Mouse (Mus musculus): ENCODE measurements around the gene Olfr877.

- no peak for TF ChIP-seq POLR2A (IDR thresholded peaks at IDR 0.05; ENCODE audit: insufficient read length, low read depth)
- TF ChIP-seq USF1 (IDR thresholded peaks at IDR 0.05; ENCODE audit: low read depth) = no peak
- TF ChIP-seq CEBPB (IDR thresholded peaks at IDR 0.05; ENCODE audit: insufficient read depth, poor library complexity, severe bottlenecking) = no peak
- no peak for TF ChIP-seq MYOG (IDR thresholded peaks at IDR 0.05; ENCODE audit: control insufficient read depth in 1 of 3, insufficient read depth in 1 of 3, insufficient read length in 2 of 3, low read depth in 2 of 3)
- TF ChIP-seq REST (IDR thresholded peaks at IDR 0.05; ENCODE audit: insufficient read depth, insufficient read length) = no peak
- TF ChIP-seq POLR2AphosphoS2 (IDR thresholded peaks at IDR 0.05; ENCODE audit: insufficient read length, low read depth) = no peak
These were observed at the start of gene Olfr877 for GRCm38 (mm10) chr9:37853969-37854368.

Measured in myocyte (in vitro differentiated cells).